Mouse (Mus musculus): ENCODE results near the gene Fam216a.

GRCm38 (mm10) chr5:122377101-122377833 lies 5.1 kb upstream of the Fam216a start:
- TF ChIP-seq POLR2A (IDR thresholded peaks at IDR 0.05; ENCODE audit: low read depth, low read length) = no peak
- no peak for TF ChIP-seq CTCF (IDR thresholded peaks at IDR 0.05; ENCODE audit: extremely low read depth, insufficient read length, insufficient replicate concordance, low read depth, low read length)
